ENCODE assay signal across 19 mouse cellular contexts in the genomic region with DNA sequence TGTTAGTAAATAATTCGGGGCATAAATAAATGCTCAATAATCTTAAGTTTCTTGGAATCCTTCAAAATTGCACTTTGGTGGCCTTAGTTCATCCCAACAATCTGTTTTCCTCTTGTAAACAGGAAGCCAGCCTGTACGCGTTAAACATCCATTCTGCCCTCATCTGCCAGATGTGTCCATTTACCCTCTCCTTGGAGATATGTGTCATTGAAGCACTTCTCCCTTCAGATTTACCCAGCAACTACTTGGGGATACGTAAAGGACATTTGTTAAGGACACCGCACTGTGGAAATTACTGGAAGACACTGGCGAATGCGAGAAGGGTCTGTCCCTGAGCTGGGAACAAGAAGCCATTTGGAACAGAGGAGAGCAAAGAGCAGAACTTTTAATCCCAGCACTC. TPM values are rescaled to one million over a fixed set of nuclear protein-coding genes. Genes with fewer than 3 reads are reported as not detected.
DNase-seq lines count a peak whose midpoint lies in the region; ATAC-seq and TF ChIP-seq lines count a peak whose summit lies in the region.
"Had no signal": no experiment of that assay in that cellular context is flagged by ENCODE, and none has a peak within 500 bp of the region (broad histone marks: within the 10 kb centered on the region; RNA-seq: fewer than 3 reads in every experiment).

No protein-coding gene starts in this region.

- TF ChIP-seq CTCF in lung, postnatal 0 days (IDR thresholded peaks at IDR 0.05): no peak

- H3K27me3 ChIP-seq in lung, embryonic 16.5 days (ENCODE audit: control insufficient read depth, insufficient read depth, low read depth, low read length): no peaks in the 10 kb centered on the region
- no peaks in the 10 kb centered on the region for H3K27me3 ChIP-seq in lung, postnatal 0 days (replicated peaks; ENCODE audit: insufficient read depth, low read length)
- H3K27me3 ChIP-seq: CH12.LX had no signal

- no peak overlapping the region for H3K27ac ChIP-seq in lung, embryonic 16.5 days (ENCODE audit: low read length)
- 0 out of 2 replicates have a peak overlapping the region, but pooled peaks have one; percentile 32 for H3K27ac ChIP-seq in lung, postnatal 0 days (ENCODE audit: low read length)

- no peak overlapping the region for H3K9ac ChIP-seq in lung, embryonic 16.5 days (ENCODE audit: low read length)
- no peak overlapping the region for H3K9ac ChIP-seq in lung, postnatal 0 days (replicated peaks; ENCODE audit: low read depth)

- H3K36me3 ChIP-seq in lung, embryonic 16.5 days (ENCODE audit: control insufficient read depth, insufficient read depth, low read length): no peaks in the 10 kb centered on the region
- no peaks in the 10 kb centered on the region for H3K36me3 ChIP-seq in lung, postnatal 0 days (ENCODE audit: insufficient read depth, low read length)
- H3K36me3 ChIP-seq: G1E had no signal

- H3K4me1 ChIP-seq in lung, embryonic 16.5 days (replicated peaks; ENCODE audit: control insufficient read depth, insufficient read depth, low read length): no peaks in the 10 kb centered on the region
- H3K4me1 ChIP-seq in lung, postnatal 0 days (ENCODE audit: insufficient read depth, low read depth, low read length): no peaks in the 10 kb centered on the region

- ATAC-seq in lung, embryonic 16.5 days (ENCODE audit: low read depth): peak; percentile 26; the same call in 1 of the 2 replicates
- peak; percentile 61 for ATAC-seq in lung, postnatal 0 days
- ATAC-seq: activated CD4-positive, CD25-positive, alpha-beta regulatory T cell, adult 4 months; CD4-positive, CD25-positive, alpha-beta regulatory T cell, adult 4 months; Patski had no signal

- no peak for DNase-seq in lung, postnatal 4 days
- peak; percentile 52 for DNase-seq in lung, postnatal 0 days (ENCODE audit: low spot score)
- DNase-seq in lung, adult 18-20 months: no peak
- DNase-seq: adrenal gland, adult 2 months; adrenal gland, adult 8-10 months; adrenal gland, postnatal 10 days; adrenal gland, postnatal 14 days; adrenal gland, postnatal 25 days; adrenal gland, postnatal 36 days; B cell, adult 2 months; cerebellum, adult 11 months; cerebellum, adult 11-12 months; cerebellum, adult 18-20 months had no signal

- no peak overlapping the region for H3K4me3 ChIP-seq in lung, embryonic 16.5 days (ENCODE audit: low read length)
- no peak overlapping the region for H3K4me3 ChIP-seq in lung, postnatal 0 days (ENCODE audit: low read depth, low read length)

- H3K4me2 ChIP-seq in lung, embryonic 16.5 days (ENCODE audit: low read depth, low read length): no peak overlapping the region
- no peak overlapping the region for H3K4me2 ChIP-seq in lung, postnatal 0 days (replicated peaks; ENCODE audit: low read depth, low read length)

- 68% methylated on average over 7 of the region's 7 CpGs for WGBS in lung, embryonic 16.5 days
- 67% methylated on average over 7 of the region's 7 CpGs for WGBS in lung, postnatal 0 days

- peaks cover 2% of the 10 kb centered on the region; the same call in 1 of the 2 replicates for H3K9me3 ChIP-seq in lung, embryonic 16.5 days (ENCODE audit: control insufficient read depth, low read length)
- no peaks in the 10 kb centered on the region for H3K9me3 ChIP-seq in lung, postnatal 0 days (ENCODE audit: low read length)
- H3K9me3 ChIP-seq: G1E had no signal

- no peak for TF ChIP-seq EP300 in lung, postnatal 0 days (IDR thresholded peaks at IDR 0.05)

RNA-seq across cellular contexts. Expression of gene Sorl1, which starts 44.9 kb away (rescaled TPM):
- polyA plus RNA-seq in lung, embryonic 16.5 days (2015; fragmentation: Nextera tagmentation; extraction: Ambion mirVana): 11.8 and 13.8 TPM in 2 replicates
- polyA plus RNA-seq in lung, postnatal 0 days (2015; fragmentation: Nextera tagmentation; extraction: Ambion mirVana): 16.4 and 18.4 TPM in 2 replicates
